Mouse (Mus musculus) ES-E14 (cell line): Measurements from ENCODE around the gene Cnot6.

Experiments used
- CHD2 ChIP-seq: IDR thresholded peaks from 2 replicates; pipeline ENCODE4 v1.6.1; 2014; ENCODE audit warnings: mild to moderate bottlenecking, low read depth, low read length, inconsistent platforms
- ZC3H11A ChIP-seq: IDR thresholded peaks from 2 replicates; pipeline ENCODE4 v1.6.1; 2012; ENCODE audit warnings: low read depth, mild to moderate bottlenecking, inconsistent platforms, low read length, borderline replicate concordance

- TF ChIP-seq ZC3H11A (no peak), CHD2 (no peak)
These were observed 16.1 kb downstream of the Cnot6 start for GRCm38 (mm10) chr11:49696472-49696871.
